Mouse (Mus musculus) embryonic fibroblast, embryonic 13.5 days (primary cell): Measurements from ENCODE around the gene Mthfd2l. TPM values are rescaled to one million over a fixed set of nuclear protein-coding genes. Genes with fewer than 3 reads are reported as not detected.

Experiments
- H3K27ac ChIP-seq: 2 replicates; pipeline ENCODE4 v1.5.1; 2012; ENCODE audit warnings: low read length, control low read depth, inconsistent platforms; ENCODE audit not compliant: insufficient read depth
- H3K4me1 ChIP-seq: 2 replicates; pipeline ENCODE4 v1.6.1; 2011; ENCODE audit warnings: low read length; ENCODE audit not compliant: control insufficient read depth, insufficient read depth
- H3K4me3 ChIP-seq: 2 replicates; pipeline ENCODE4 v1.5.1; 2011; ENCODE audit warnings: mild to moderate bottlenecking, control low read depth, low read length; ENCODE audit not compliant: insufficient read depth
- CTCF ChIP-seq: IDR thresholded peaks from 2 replicates; pipeline ENCODE4 v1.5.1; 2011; ENCODE audit warnings: mild to moderate bottlenecking, control low read depth, low read length, moderate library complexity, borderline replicate concordance; ENCODE audit not compliant: insufficient read depth
- POLR2A ChIP-seq: IDR thresholded peaks from 2 replicates; pipeline ENCODE4 v1.6.1; 2011; ENCODE audit warnings: low read depth, mild to moderate bottlenecking, control low read depth, low read length, moderate library complexity
- polyA plus RNA-seq: library from polyadenylated mRNA; stranded (reverse); fragments of >200 nt; gene quantifications from 2 replicates; pipeline ENCODE4 v1.2.4, GENCODE M21; 2011; ENCODE audit warnings: low read depth; ENCODE audit not compliant: missing spikeins, insufficient read length

Gene Mthfd2l
- polyA plus RNA-seq, 1 experiment, result 20.1 TPM

DNA sequence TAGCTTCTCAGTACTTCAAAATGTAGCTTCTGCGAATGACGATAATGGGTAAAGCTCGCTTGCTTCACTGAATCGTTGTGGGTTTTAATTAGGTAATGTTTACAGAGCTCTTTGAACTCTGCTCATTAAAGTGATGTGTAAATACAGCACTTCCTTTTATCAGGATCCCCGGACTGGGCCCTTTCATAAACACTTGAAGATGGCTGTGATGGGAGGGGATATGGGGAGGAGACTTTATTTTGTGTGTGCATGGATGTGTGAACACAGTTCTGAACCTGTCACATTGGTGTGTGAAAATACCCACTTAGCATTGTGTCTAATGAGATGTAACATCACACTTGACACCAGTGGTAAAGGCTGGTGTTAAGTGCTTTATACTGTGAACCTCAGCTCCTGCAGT lies 56.7 kb downstream of the Mthfd2l start:
- Histone ChIP-seq H3K4me3 (no peak overlapping the region), H3K27ac (no peak overlapping the region), H3K4me1 (no peaks in the 10 kb centered on the region)
- TF ChIP-seq POLR2A (no peak), CTCF (no peak)

DNA sequence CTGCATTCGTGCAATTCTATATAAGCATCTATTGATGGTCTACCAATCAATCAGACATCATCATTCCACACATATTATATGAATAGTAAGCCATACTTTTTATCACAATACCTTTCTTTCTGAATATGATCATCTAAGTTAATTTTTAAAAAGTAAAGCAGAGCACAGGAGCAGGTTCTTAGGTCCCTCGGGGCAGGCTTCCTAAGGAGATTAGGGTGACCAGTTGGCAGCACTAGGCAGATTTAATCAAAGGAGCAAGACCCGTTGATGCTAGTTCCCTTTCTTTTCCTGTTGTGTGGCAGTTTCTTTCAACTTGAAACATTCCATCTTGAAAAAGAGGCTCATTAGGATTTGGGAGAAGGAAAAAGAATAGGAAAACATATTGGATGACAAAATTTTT lies 57.2 kb downstream of the Mthfd2l start:
- Histone ChIP-seq H3K27ac (no peak overlapping the region), H3K4me1 (no peaks in the 10 kb centered on the region), H3K4me3 (no peak overlapping the region)
- TF ChIP-seq POLR2A (no peak), CTCF (no peak)

DNA sequence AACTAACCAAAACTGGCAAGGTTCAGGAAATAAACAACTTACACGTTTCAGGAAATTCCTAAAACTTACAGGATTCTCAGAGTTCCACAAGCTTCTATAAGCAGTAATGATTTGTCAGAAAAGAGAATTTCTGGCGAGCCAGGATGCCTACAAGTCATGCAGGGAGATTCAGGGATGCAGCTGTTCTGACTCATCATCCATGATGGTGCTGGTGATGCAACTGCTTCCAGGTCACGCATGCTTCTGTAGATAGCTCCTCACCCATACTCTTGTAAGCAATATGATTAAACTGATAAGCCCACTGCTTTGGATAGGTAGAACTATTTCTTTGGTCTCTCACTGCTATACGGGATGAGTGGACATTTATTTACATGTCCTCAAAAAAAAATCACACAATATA lies 57.7 kb downstream of the Mthfd2l start:
- no peak overlapping the region for H3K4me3 ChIP-seq
- no peak for TF ChIP-seq POLR2A
- TF ChIP-seq CTCF, result no peak
- no peak overlapping the region for H3K27ac ChIP-seq

DNA sequence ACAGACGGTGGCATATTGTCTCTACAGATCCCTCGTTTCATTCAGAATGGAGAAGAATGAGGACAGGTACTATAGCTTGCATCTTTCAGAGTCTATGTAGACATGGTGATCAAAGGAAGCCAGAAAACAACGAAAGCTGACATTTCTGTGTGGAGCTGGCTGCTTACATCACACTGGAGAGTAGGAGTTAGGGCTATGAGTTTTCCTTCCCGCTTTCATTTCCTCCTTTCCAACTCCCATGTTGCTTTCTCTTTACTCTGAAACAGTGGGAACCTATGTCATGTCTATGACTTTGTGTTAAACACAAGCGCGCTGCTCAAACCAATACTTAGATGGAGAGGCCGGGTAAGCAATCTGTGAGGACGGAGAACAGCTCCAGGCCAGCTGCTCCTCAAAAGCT lies 69.0 kb downstream of the Mthfd2l start:
- H3K4me3 ChIP-seq, result no peak overlapping the region
- no peak for TF ChIP-seq POLR2A
- no peaks in the 10 kb centered on the region for H3K4me1 ChIP-seq
- no peak overlapping the region for H3K27ac ChIP-seq

More for the DNA sequence above, 57.7 kb downstream of the Mthfd2l start:
- no peaks in the 10 kb centered on the region for H3K4me1 ChIP-seq

DNA sequence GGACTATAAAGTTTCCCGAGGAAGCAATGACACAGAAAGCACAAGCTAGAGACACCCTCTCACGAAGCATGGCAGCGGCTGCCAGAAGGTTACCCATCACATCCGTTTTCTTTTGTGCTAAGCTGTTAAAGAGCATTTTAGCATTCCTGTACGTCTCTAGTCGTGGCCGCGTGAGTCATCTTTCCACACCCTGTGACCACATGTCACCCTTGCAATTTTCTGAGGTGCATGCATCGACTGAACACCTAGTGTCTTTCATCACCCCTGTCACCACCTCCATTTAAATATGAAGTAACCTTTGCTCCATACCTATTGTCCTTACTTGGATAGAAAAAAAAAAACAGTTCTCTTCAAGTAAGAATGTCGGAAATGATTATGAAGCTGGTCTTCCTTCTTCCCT lies 84.3 kb downstream of the Mthfd2l start:
- Histone ChIP-seq H3K4me1 (no peaks in the 10 kb centered on the region), H3K4me3 (no peak overlapping the region), H3K27ac (no peak overlapping the region)
- TF ChIP-seq POLR2A (no peak), CTCF (no peak)

DNA sequence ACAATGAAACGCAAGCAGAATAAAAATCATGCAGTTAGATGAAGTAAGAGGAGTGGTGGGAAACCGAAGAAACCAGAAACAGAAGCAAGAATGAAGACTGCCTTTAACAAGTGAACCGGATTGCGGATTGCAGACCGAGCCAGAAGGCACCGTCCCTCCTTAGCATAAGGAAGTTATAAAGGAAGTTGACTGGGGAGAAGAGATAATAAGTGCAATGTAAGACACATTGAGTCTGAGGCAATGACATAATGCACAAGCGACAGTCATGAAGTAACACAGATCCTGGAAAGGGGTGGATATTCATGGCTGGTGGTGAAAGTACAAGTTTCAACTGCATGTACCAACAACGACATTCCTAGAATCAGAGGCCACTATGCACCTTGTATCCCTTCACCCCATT lies 92.2 kb downstream of the Mthfd2l start:
- no peak overlapping the region for H3K27ac ChIP-seq
- no peak for TF ChIP-seq POLR2A
- TF ChIP-seq CTCF, result no peak
- H3K4me3 ChIP-seq, result no peak overlapping the region
- H3K4me1 ChIP-seq, result no peaks in the 10 kb centered on the region

DNA sequence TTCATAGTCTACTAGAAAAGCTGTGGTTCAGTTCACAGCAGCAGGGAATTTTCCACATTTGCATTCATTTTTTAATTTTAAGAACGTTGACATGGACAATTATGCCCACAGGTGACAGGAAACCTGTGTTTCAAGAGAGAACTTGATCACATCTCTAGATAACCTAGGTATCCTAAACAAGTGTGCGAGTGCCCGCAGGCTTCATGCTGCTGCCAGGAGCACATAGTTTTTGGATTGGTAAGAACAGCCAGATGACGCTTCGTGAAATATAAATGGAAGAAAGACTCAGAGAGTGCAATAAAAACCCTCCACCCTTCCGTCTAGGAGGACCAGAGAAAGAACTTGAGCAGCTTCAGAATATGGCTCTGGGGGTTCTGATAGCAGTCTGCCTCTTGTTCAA lies 96.2 kb downstream of the Mthfd2l start, which contains the start of gene Epgn:
Gene Epgn (plus strand): TSS at position 301 of the 400 bp plus-strand sequence.
- TF ChIP-seq POLR2A (no peak), CTCF (no peak)
- no peak within 1 kb of the TSS for H3K4me3 ChIP-seq
- no peaks in the 10 kb centered on the region for H3K4me1 ChIP-seq
- no peak within 1 kb of the TSS for H3K27ac ChIP-seq

DNA sequence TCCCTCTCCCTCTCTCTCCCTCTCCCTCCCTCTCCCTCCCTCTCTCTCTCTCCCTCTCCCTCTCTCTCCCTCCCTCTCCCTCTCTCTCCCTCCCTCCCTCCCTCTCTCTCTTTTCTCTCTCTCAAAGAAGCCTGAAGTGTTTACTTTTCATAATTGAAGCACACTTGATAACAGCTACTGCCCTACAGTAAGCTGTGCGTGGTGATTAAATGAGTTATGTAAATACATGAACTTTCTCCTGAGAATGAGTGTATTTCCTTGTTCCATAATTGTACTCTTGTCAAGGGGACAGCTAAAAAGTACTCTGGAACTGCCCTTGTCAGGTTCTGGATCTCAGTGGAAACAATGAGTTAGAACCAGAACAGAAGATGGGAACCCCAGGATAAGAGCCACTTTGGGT lies 96.9 kb downstream of the Mthfd2l start:
- no peak overlapping the region for H3K27ac ChIP-seq
- H3K4me1 ChIP-seq, result no peaks in the 10 kb centered on the region
- TF ChIP-seq CTCF, result no peak
- TF ChIP-seq POLR2A, result no peak
- no peak overlapping the region for H3K4me3 ChIP-seq

DNA sequence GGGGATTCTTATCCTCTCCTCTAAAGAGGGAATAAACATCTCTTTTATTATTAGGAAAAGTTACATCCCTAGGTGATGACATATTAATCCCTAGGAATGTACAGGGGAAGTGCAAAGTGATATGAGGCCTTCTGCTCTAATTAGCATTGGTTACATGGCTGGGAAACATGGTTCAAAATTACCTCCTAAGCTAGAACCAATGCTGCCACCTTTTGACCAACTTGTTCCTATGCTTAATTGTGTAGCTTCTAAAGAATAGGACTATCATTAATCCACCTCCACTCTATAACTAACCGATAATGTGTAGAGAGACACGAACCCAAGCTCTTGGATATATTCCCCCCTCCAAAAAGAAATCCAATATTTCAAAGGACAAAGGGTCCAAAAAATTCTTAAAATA lies 99.7 kb downstream of the Mthfd2l start:
- H3K4me3 ChIP-seq, result no peak overlapping the region
- no peaks in the 10 kb centered on the region for H3K4me1 ChIP-seq
- TF ChIP-seq CTCF, result no peak
- TF ChIP-seq POLR2A, result no peak
- H3K27ac ChIP-seq, result no peak overlapping the region

DNA sequence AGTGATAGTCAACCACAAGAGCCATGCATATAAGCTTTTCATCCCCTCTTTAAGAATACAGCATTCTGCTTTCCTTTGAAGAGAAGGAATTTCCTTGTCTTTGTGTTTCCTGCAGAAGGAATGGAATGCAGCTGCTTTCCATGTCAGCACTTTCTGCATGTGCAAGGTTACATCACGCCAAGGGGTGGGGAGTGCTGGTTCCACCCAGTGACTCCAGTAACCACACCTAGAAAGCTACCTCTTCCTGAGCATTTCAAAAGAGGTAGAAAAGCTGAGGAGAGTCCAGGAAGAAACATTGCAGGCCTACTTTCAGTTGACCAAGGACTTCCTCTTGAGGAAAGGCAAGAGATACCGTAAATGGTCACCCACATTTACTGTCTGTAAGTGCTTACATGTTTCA lies 104.4 kb downstream of the Mthfd2l start:
- peaks cover 7% of the 10 kb centered on the region for H3K4me1 ChIP-seq
- H3K27ac ChIP-seq, result no peak overlapping the region
- no peak overlapping the region for H3K4me3 ChIP-seq
- TF ChIP-seq POLR2A (no peak), CTCF (no peak)

DNA sequence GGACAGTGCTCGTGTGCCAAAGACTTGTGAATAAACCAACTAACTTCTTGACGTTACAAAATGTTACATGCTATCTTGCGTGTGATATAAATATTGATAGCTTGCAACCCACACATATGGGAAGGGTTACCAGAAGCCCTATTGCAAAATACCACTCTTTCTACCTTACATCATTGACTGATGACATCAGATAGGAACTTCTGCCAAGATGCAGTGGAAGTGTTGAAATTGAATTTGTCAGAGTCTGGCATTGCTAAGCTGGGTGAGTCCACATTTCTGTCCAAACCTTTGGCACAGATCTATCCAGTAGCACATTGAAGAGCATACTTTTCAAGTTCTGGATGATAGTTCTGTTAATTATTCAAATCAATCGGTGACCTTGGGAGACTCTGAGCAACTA lies 105.7 kb downstream of the Mthfd2l start:
- Histone ChIP-seq H3K4me1 (peaks cover 7% of the 10 kb centered on the region), H3K4me3 (no peak overlapping the region), H3K27ac (no peak overlapping the region)
- TF ChIP-seq CTCF (no peak), POLR2A (no peak)
